Mouse (Mus musculus): ENCODE measurements around the gene Fgfr1op2. TPM values are rescaled to one million over a fixed set of nuclear protein-coding genes. Genes with fewer than 3 reads are reported as not detected.
"Not testable (repeated sequence)": the region's sequence is repeated elsewhere in the genome, so short reads cannot be mapped to it uniquely, and the experiment has no call there.

Gene Fgfr1op2
- total RNA-seq (2021), result 92.2 and 94.2 TPM in 2 replicates
- long read RNA-seq, experiment 1, transcript Fgfr1op2-203 (6 exons, 2,766 nt), result minor isoform, 46 of 147 reads
- long read RNA-seq, experiment 1, transcript Fgfr1op2-204 (7 exons, 2,880 nt), result major isoform, 54 of 147 reads
- long read RNA-seq, experiment 1, transcript Fgfr1op2-202 (5 exons, 918 nt), result minor isoform, 29 of 147 reads
- long read RNA-seq, experiment 1, partial matches to known transcripts, result 9 of 147 reads
- long read RNA-seq, experiment 1, other reads (novel, unspliced or antisense), result 9 of 147 reads
- long read RNA-seq, experiment 2, transcript Fgfr1op2-202 (5 exons, 918 nt), result minor isoform, 35 of 138 reads
- long read RNA-seq, experiment 2, transcript Fgfr1op2-204 (7 exons, 2,880 nt), result minor isoform, 37 of 138 reads
- long read RNA-seq, experiment 2, transcript Fgfr1op2-203 (6 exons, 2,766 nt), result major isoform, 45 of 138 reads
- long read RNA-seq, experiment 2, partial matches to known transcripts, result 12 of 138 reads
- long read RNA-seq, experiment 2, other reads (novel, unspliced or antisense), result 9 of 138 reads

GRCm38 (mm10) chr6:146576903-146577302 is at the start of gene Fgfr1op2:
Fgfr1op2 (plus strand) TSS chr6:146577203.
- DNase-seq, result no peak

GRCm38 (mm10) chr6:146527537-146527936 is 49.5 kb upstream of the Fgfr1op2 start:
- no peak for DNase-seq

DNA sequence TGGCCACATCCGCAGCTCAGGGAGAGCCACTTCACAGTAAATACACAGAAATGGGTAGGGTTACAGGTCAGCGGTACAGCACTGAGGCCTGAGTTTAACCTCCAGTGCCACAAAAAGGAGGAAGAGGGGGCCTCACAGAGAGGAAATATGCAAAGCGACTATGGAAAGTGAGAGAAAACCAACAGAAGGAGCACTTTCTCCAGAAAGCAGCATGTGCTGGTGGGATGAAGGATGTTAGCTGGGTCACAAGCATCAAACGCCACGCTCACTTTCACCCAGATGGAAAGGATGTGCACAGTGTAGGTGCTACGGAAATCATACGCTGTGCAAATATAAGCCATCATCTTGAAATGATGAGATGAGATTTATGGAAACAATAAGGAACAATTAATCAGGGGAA is 46.6 kb upstream of the Fgfr1op2 start:
- no peak for DNase-seq

- DNase-seq, result peak; percentile 42
Observed at GRCm38 (mm10) chr6:146530769-146531168, 46.2 kb upstream of the Fgfr1op2 start.

- DNase-seq, result no peak
Observed at GRCm38 (mm10) chr6:146533146-146533545, 43.9 kb upstream of the Fgfr1op2 start.

GRCm38 (mm10) chr6:146535501-146535900 is 41.5 kb upstream of the Fgfr1op2 start:
- no peak for DNase-seq

GRCm38 (mm10) chr6:146537111-146537510 is 39.9 kb upstream of the Fgfr1op2 start:
- no peak for DNase-seq

DNA sequence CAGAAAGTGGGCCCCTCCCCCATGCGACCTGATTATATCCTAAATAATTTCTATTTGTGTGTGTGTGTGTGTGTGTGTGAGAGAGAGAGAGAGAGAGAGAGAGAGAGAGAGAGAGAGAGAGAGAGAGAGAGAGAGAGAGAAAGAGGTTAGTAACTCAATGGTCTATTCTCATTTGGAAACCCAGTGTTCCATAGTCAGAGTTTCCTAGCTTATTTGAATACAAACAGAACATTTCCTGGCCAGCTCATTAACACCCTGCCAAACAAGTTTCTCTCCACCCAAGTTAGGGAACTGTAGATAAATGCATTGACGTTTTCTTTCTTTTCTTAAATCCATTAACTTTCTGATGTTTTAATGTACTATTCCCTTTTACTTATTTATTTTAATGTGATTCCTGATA is 38.9 kb upstream of the Fgfr1op2 start:
- no peak for DNase-seq

GRCm38 (mm10) chr6:146538661-146539060 is 38.3 kb upstream of the Fgfr1op2 start:
- peak; percentile 18 for DNase-seq

- no peak for DNase-seq
Observed at GRCm38 (mm10) chr6:146540386-146540785, 36.6 kb upstream of the Fgfr1op2 start.

GRCm38 (mm10) chr6:146544622-146545021 is 32.4 kb upstream of the Fgfr1op2 start:
- DNase-seq, result no peak

- no peak for DNase-seq
Observed at GRCm38 (mm10) chr6:146545289-146545865, 31.6 kb upstream of the Fgfr1op2 start.

DNA sequence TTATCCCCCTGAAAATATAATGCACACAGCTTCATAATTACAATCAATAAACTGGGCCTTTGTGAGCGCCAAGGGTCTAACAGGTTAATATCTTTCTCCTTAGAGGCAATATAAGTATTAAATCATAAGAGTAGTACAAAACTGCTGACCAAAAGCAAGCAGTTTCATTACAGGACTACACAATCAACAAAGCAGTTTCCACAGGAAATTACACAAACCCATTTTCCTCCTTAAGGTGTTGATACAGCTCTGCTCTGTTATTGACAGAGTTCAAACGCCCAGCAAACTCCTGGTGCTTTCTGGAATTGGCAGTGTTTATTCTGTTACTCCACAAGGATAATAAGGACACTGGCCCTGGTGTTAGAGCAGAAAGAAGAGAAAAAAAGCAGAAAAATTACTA is 26.6 kb upstream of the Fgfr1op2 start:
- DNase-seq, result no peak

- DNase-seq, result no peak
Observed at GRCm38 (mm10) chr6:146551326-146551725, 25.7 kb upstream of the Fgfr1op2 start.

DNA sequence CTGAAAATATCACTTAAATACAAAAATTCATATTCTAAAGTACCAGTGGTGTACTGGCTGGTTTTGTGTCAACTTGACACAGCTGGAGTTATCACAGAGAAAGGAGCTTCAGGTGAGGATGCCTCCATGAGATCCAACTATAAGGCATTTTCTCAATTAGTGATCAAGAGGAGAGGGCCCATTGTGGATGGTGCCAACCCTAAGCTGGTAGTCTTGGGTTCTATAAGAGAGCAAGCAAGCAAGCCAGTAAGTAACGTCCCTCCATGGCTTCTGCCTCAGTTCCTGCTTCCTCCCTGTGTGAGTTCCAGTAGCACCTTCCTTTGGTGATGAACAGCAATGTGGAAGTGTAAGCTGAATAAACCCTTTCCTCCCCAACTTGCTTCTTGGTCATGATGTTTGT is 14.5 kb upstream of the Fgfr1op2 start:
- DNase-seq, result not testable (repeated sequence)

- no peak for DNase-seq
Observed at GRCm38 (mm10) chr6:146572073-146572472, 4.9 kb upstream of the Fgfr1op2 start.

DNA sequence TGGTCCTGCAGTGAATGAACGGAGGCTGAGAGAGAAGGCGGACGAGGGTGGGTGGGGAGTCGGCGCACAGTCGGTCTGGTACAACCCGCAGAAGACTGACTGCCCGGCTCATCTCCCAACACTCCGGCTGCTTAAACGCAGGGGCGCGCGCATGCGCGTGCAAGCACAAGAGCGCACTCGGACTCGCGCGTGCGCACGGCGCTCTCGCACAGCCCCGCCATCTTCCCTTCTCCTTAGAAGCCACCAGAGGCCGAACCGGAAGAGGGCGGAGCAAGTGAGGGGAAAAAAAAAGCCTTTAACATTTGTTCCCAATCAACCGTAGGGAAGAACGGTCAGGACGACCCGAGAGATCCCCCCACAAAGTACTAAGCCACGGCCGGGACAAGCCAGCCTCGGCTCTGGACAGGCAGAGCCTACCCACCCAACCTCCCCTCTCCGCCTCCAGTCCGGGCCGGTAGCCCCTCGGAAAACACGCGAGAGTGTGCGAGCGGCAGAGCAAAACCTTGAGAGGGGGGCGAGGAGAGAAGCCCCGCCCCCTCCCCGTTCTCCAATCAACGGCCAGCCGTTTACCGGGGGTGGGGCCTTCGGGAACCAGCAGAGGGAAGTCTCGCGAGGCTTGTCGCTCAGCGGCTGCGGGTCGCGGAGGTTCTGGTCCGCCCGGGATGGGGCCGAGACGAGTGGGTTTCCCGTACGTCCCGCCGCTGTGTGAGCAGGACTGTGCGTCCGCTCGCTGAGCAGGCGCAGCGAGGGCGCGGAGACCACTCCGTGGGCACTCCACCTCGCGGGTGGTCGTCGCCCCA is 507 bp downstream of the Fgfr1op2 start, which contains the start of gene Ints13:
Gene Ints13 (minus strand): TSS at position 526 of the 800 bp plus-strand sequence.
- DNase-seq, result peak; percentile 99

DNA sequence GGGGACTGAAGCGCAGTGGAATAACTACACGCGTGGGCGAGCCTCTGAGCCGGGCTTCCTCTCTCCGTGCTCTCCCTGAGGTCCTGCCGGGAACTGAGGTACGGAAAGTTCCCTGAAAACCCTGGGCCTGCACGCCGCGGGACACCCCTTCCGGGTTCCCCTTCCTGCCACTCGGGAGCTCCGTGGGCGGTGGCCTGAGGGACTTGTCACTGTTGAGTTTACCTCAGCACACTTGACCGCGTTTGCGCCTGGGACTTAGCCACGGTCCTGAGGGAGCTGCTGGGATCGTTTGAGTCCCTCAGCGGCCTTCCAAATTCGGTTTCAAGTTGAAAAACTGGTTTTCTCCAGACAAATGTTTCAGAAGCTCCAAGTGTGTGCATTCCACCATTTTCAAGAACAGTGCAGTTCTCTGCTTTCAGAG is 1.1 kb downstream of the Fgfr1op2 start:
- DNase-seq, result peak; percentile 88

GRCm38 (mm10) chr6:146578586-146578985 is 1.6 kb downstream of the Fgfr1op2 start:
- peak; percentile 44 for DNase-seq

GRCm38 (mm10) chr6:146580381-146580926 is 3.5 kb downstream of the Fgfr1op2 start:
- no peak for DNase-seq

GRCm38 (mm10) chr6:146583366-146584046 is 6.5 kb downstream of the Fgfr1op2 start:
- DNase-seq, result no peak

DNA sequence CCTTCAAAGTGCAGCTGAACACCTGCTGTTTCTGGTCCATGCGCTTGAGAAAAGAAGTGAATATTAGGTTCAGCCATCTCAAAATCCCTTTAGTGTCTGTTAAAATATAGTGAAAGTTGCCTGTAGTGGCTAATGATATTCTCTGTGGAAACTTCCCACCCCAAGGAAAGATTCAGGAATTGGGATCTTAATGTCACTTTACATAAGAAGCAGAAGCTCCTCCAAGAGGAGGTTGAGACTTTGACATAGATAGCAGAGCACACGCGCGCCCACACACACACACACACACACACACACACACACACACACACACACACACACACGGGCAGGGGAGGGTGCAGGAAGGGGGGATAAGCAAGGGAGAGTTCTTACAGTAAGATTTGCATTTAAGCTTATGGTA is 8.1 kb downstream of the Fgfr1op2 start:
- DNase-seq, result no peak
